Mouse (Mus musculus): ENCODE measurements around the gene Zbtb9. TPM values are rescaled to one million over a fixed set of nuclear protein-coding genes. Genes with fewer than 3 reads are reported as not detected.
"Not testable (repeated sequence)": the region's sequence is repeated elsewhere in the genome, so short reads cannot be mapped to it uniquely, and the experiment has no call there.

Zbtb9 gene
- polyA plus RNA-seq (2015; fragmentation: Nextera tagmentation; extraction: Ambion mirVana), result 14.1 and 14.8 TPM in 2 replicates

GRCm38 (mm10) chr17:26972703-26973574 is at the start of gene Zbtb9:
Zbtb9 (plus strand) TSS chr17:26973167.
- Histone ChIP-seq H3K9ac (ENCODE audit: low read length) (peak within 1 kb of the TSS; percentile 90), H3K27ac (ENCODE audit: low read length) (peak within 1 kb of the TSS; percentile 94), H3K36me3 (ENCODE audit: control insufficient read depth, insufficient read depth, low read length) (peaks cover 10% of the 10 kb centered on the region; the same call in 1 of the 2 replicates), H3K4me3 (replicated peaks; ENCODE audit: low read length) (peak within 1 kb of the TSS; percentile 92), H3K4me2 (ENCODE audit: low read depth, low read length) (peak within 1 kb of the TSS; percentile 84), H3K4me1 (ENCODE audit: control insufficient read depth, insufficient read depth, low read length) (peaks cover 25% of the 10 kb centered on the region), H3K9me3 (replicated peaks; ENCODE audit: control insufficient read depth, low read length) (no peaks in the 10 kb centered on the region), H3K27me3 (ENCODE audit: control insufficient read depth, insufficient read depth, low read length) (no peaks in the 10 kb centered on the region)
- peak; percentile 99 for ATAC-seq (ENCODE audit: insufficient read depth, low FRiP score)
- under 1% methylated on average over 75 of the region's 75 CpGs for WGBS

DNA sequence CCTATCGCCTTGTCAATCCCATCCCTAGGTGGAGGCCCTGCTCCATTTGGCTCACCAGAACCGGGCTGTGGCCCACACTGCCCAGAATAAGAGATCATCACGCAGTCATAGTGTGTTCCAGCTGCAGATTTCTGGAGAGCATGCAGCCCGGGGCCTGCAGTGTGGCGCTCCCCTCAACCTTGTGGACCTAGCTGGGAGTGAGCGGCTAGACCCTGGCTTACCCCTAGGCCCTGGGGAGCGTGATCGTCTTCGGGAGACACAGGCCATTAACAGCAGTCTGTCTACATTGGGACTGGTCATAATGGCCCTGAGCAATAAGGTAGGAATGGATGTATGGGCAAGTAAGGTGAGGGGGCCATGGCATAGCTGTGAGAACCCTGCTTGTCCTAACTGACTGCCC is 47.6 kb upstream of the Zbtb9 start:
- H3K27me3 ChIP-seq (ENCODE audit: control insufficient read depth, insufficient read depth, low read length); H3K36me3 ChIP-seq (ENCODE audit: control insufficient read depth, insufficient read depth, low read length); H3K4me1 ChIP-seq (ENCODE audit: control insufficient read depth, insufficient read depth, low read length); H3K4me2 ChIP-seq (ENCODE audit: low read depth, low read length); H3K9me3 ChIP-seq (replicated peaks; ENCODE audit: control insufficient read depth, low read length); ATAC-seq (ENCODE audit: insufficient read depth, low FRiP score); H3K27ac ChIP-seq (ENCODE audit: low read length); H3K9ac ChIP-seq (ENCODE audit: low read length); H3K4me3 ChIP-seq (replicated peaks; ENCODE audit: low read length): not testable (repeated sequence)
- WGBS, result 92% methylated on average over 9 of the region's 9 CpGs

- not testable (repeated sequence) for H3K4me3 ChIP-seq (replicated peaks; ENCODE audit: low read length); H3K27me3 ChIP-seq (ENCODE audit: control insufficient read depth, insufficient read depth, low read length); ATAC-seq (ENCODE audit: insufficient read depth, low FRiP score); H3K36me3 ChIP-seq (ENCODE audit: control insufficient read depth, insufficient read depth, low read length); H3K27ac ChIP-seq (ENCODE audit: low read length); H3K4me2 ChIP-seq (ENCODE audit: low read depth, low read length); H3K4me1 ChIP-seq (ENCODE audit: control insufficient read depth, insufficient read depth, low read length); H3K9me3 ChIP-seq (replicated peaks; ENCODE audit: control insufficient read depth, low read length); H3K9ac ChIP-seq (ENCODE audit: low read length)
- 59% methylated on average over 7 of the region's 7 CpGs for WGBS
These were observed 41.2 kb upstream of the Zbtb9 start for GRCm38 (mm10) chr17:26931795-26932194.

GRCm38 (mm10) chr17:26932839-26933398 is 40.0 kb upstream of the Zbtb9 start, which contains the start of gene Phf1:
Phf1 (plus strand) TSS chr17:26933052.
- Histone ChIP-seq H3K36me3 (ENCODE audit: control insufficient read depth, insufficient read depth, low read length) (peaks cover 4% of the 10 kb centered on the region; the same call in 1 of the 2 replicates), H3K27ac (ENCODE audit: low read length) (peak within 1 kb of the TSS; percentile 86), H3K9ac (ENCODE audit: low read length) (peak within 1 kb of the TSS; percentile 94), H3K4me2 (ENCODE audit: low read depth, low read length) (peak within 1 kb of the TSS; percentile 94), H3K4me1 (ENCODE audit: control insufficient read depth, insufficient read depth, low read length) (peaks cover 14% of the 10 kb centered on the region), H3K27me3 (ENCODE audit: control insufficient read depth, insufficient read depth, low read length) (no peaks in the 10 kb centered on the region), H3K4me3 (replicated peaks; ENCODE audit: low read length) (peak within 1 kb of the TSS; percentile 82), H3K9me3 (replicated peaks; ENCODE audit: control insufficient read depth, low read length) (no peaks in the 10 kb centered on the region)
- peak; percentile 93 for ATAC-seq (ENCODE audit: insufficient read depth, low FRiP score)
- under 1% methylated on average over 42 of the region's 43 CpGs for WGBS

DNA sequence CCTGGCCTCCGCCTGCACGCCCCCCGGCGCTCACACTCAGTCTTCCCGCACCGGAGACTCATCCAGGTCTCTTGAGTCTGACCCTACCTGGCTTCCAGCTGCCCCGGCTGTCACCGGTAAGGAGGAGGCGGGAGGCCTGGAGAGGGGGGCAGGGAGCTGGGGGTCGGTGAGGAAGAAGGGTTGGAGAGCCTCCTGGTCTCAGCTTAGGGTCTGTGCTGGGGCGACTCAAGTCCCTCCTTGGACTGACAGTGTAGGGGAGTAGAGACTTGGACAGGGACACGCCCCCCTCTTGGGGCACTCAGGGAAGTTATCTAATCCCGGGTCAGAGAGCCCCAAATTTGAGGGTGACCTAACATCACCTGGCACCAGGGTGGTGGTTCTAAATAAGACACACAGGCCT is 39.5 kb upstream of the Zbtb9 start:
- Histone ChIP-seq H3K4me1 (ENCODE audit: control insufficient read depth, insufficient read depth, low read length) (peaks cover 19% of the 10 kb centered on the region), H3K4me3 (replicated peaks; ENCODE audit: low read length) (peak overlapping the region; percentile 82), H3K27me3 (ENCODE audit: control insufficient read depth, insufficient read depth, low read length) (no peaks in the 10 kb centered on the region), H3K9ac (ENCODE audit: low read length) (peak overlapping the region; percentile 94), H3K4me2 (ENCODE audit: low read depth, low read length) (peak overlapping the region; percentile 94), H3K27ac (ENCODE audit: low read length) (peak overlapping the region; percentile 86), H3K36me3 (ENCODE audit: control insufficient read depth, insufficient read depth, low read length) (peaks cover 4% of the 10 kb centered on the region; the same call in 1 of the 2 replicates), H3K9me3 (replicated peaks; ENCODE audit: control insufficient read depth, low read length) (no peaks in the 10 kb centered on the region)
- ATAC-seq (ENCODE audit: insufficient read depth, low FRiP score), result peak; percentile 8; the same call in 1 of the 2 replicates
- WGBS, result 5% methylated on average over 13 of the region's 13 CpGs

GRCm38 (mm10) chr17:26933885-26934827 is 38.8 kb upstream of the Zbtb9 start:
- ATAC-seq (ENCODE audit: insufficient read depth, low FRiP score), result no peak
- peak overlapping the region; percentile 82 for H3K4me3 ChIP-seq (replicated peaks; ENCODE audit: low read length)
- peaks cover 20% of the 10 kb centered on the region for H3K4me1 ChIP-seq (ENCODE audit: control insufficient read depth, insufficient read depth, low read length)
- WGBS, result 77% methylated on average over 16 of the region's 16 CpGs
- H3K9me3 ChIP-seq (replicated peaks; ENCODE audit: control insufficient read depth, low read length), result no peaks in the 10 kb centered on the region
- H3K9ac ChIP-seq (ENCODE audit: low read length), result peak overlapping the region; percentile 94
- H3K27ac ChIP-seq (ENCODE audit: low read length), result no peak overlapping the region
- H3K4me2 ChIP-seq (ENCODE audit: low read depth, low read length), result peak overlapping the region; percentile 94
- H3K27me3 ChIP-seq (ENCODE audit: control insufficient read depth, insufficient read depth, low read length), result no peaks in the 10 kb centered on the region
- peaks cover 4% of the 10 kb centered on the region; the same call in 1 of the 2 replicates for H3K36me3 ChIP-seq (ENCODE audit: control insufficient read depth, insufficient read depth, low read length)

- Histone ChIP-seq H3K27me3 (ENCODE audit: control insufficient read depth, insufficient read depth, low read length) (no peaks in the 10 kb centered on the region), H3K27ac (ENCODE audit: low read length) (no peak overlapping the region), H3K4me1 (ENCODE audit: control insufficient read depth, insufficient read depth, low read length) (peaks cover 22% of the 10 kb centered on the region), H3K4me3 (replicated peaks; ENCODE audit: low read length) (no peak overlapping the region), H3K4me2 (ENCODE audit: low read depth, low read length) (no peak overlapping the region), H3K36me3 (ENCODE audit: control insufficient read depth, insufficient read depth, low read length) (peaks cover 4% of the 10 kb centered on the region; the same call in 1 of the 2 replicates), H3K9ac (ENCODE audit: low read length) (no peak overlapping the region), H3K9me3 (replicated peaks; ENCODE audit: control insufficient read depth, low read length) (no peaks in the 10 kb centered on the region)
- no peak for ATAC-seq (ENCODE audit: insufficient read depth, low FRiP score)
- 85% methylated on average over 9 of the region's 9 CpGs for WGBS
These were observed 37.9 kb upstream of the Zbtb9 start for GRCm38 (mm10) chr17:26935027-26935426.

- Histone ChIP-seq H3K36me3 (ENCODE audit: control insufficient read depth, insufficient read depth, low read length) (peaks cover 4% of the 10 kb centered on the region; the same call in 1 of the 2 replicates), H3K27ac (ENCODE audit: low read length) (no peak overlapping the region), H3K4me2 (ENCODE audit: low read depth, low read length) (no peak overlapping the region), H3K9me3 (replicated peaks; ENCODE audit: control insufficient read depth, low read length) (no peaks in the 10 kb centered on the region), H3K4me3 (replicated peaks; ENCODE audit: low read length) (no peak overlapping the region), H3K4me1 (ENCODE audit: control insufficient read depth, insufficient read depth, low read length) (peaks cover 31% of the 10 kb centered on the region), H3K27me3 (ENCODE audit: control insufficient read depth, insufficient read depth, low read length) (no peaks in the 10 kb centered on the region), H3K9ac (ENCODE audit: low read length) (no peak overlapping the region)
- WGBS, result 85% methylated on average over 12 of the region's 12 CpGs
- no peak for ATAC-seq (ENCODE audit: insufficient read depth, low FRiP score)
These were observed 36.5 kb upstream of the Zbtb9 start for GRCm38 (mm10) chr17:26936453-26936852.

Data from stomach, embryonic 16.5 days (tissue).